Mouse (Mus musculus) forebrain, postnatal 0 days (tissue): ENCODE measurements at regions not wholly inside any gene's neighbourhood (a gene's known extent, or its start where the extent isn't known, plus 50 kb on each side); places are given as distances from the start of the nearest gene placed in this dataset.

Experiments
- ATAC-seq: fragments of 200-750 bp; cut with Nextera tagmentation; 2 replicates; pipeline ENCODE4 v1.8.0; 2017; ENCODE audit warnings: mild to moderate bottlenecking, moderate library complexity
- DNase-seq: peaks from one replicate; pipeline ENCODE4 v3.0.0-alpha.2; 2015
- H3K27ac ChIP-seq: fragments of 300-500 bp; sonication (generic); 2 replicates; pipeline ENCODE4 v1.5.1; 2014; ENCODE audit warnings: low read depth, mild to moderate bottlenecking, antibody characterized with exemption, low read length, moderate library complexity, mixed read lengths
- H3K27me3 ChIP-seq: fragments of 300-500 bp; sonication (generic); 2 replicates; pipeline ENCODE4 v1.6.1; 2014; ENCODE audit warnings: mild to moderate bottlenecking, low read length, mixed read lengths; ENCODE audit not compliant: insufficient read depth
- H3K36me3 ChIP-seq: fragments of 300-500 bp; sonication (generic); 2 replicates; pipeline ENCODE4 v1.6.1; 2014; ENCODE audit warnings: mild to moderate bottlenecking, moderate library complexity; ENCODE audit not compliant: insufficient read depth
- H3K4me1 ChIP-seq: fragments of 300-500 bp; sonication (generic); 2 replicates; pipeline ENCODE4 v1.6.1; 2014; ENCODE audit warnings: antibody characterized with exemption; ENCODE audit not compliant: insufficient read depth
- H3K4me2 ChIP-seq: fragments of 300-500 bp; sonication (generic); 2 replicates; pipeline ENCODE4 v1.6.1; 2014; ENCODE audit warnings: low read depth, mild to moderate bottlenecking, moderate library complexity
- H3K4me3 ChIP-seq: fragments of 300-500 bp; sonication (generic); 2 replicates; pipeline ENCODE4 v1.5.1; 2014; ENCODE audit warnings: low read depth, low read length, mixed read lengths
- H3K9ac ChIP-seq: fragments of 300-500 bp; sonication (generic); 2 replicates; pipeline ENCODE4 v1.6.1; 2014; ENCODE audit warnings: mild to moderate bottlenecking
- H3K9me3 ChIP-seq: fragments of 300-500 bp; sonication (generic); 2 replicates; pipeline ENCODE4 v1.6.1; 2016; ENCODE audit warnings: low read length
- CTCF ChIP-seq: sonication (generic); IDR thresholded peaks from 2 replicates; pipeline ENCODE4 v1.5.1; 2016; ENCODE audit warnings: antibody characterized with exemption, control low read depth, low read depth
- WGBS: fragments of 180-500 bp; shearing (Covaris S2); extraction: QIAGEN DNeasy Blood & Tissue Kit; methylation state at CpG from one replicate; pipeline ENCODE4 v1.1.7; 2014; 5-methylcytosine and 5-hydroxymethylcytosine counted together

DNA sequence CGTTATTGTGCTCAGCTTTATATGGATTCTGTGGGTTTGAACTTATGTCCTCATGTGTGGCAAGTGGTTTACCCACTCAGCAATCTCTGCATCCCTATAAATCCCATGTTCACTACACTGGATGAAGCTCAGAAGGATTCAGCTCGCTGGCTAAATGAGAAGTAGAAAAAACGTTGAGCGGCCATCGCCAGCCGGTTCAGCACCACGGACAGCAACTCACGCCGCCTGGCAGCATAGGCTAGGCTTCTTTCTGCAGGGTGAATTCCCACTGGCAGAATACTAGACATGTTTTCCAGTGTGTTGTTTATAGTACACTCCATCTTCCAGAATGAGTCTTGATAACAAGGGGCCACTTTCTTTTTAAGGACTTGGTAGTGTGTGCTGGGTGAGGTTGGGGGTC is 322.9 kb upstream of the 4931429L15Rik start:
- Histone ChIP-seq H3K9me3 (no peaks in the 10 kb centered on the region), H3K4me3 (no peak overlapping the region), H3K27ac (no peak overlapping the region), H3K36me3 (no peaks in the 10 kb centered on the region), H3K9ac (no peak overlapping the region), H3K4me1 (peaks cover 15% of the 10 kb centered on the region), H3K4me2 (no peak overlapping the region), H3K27me3 (no peaks in the 10 kb centered on the region)
- no peak for ATAC-seq
- WGBS: 11% methylated on average over 9 of the region's 9 CpGs
- DNase-seq: peak; percentile 21
- no peak for TF ChIP-seq CTCF

DNA sequence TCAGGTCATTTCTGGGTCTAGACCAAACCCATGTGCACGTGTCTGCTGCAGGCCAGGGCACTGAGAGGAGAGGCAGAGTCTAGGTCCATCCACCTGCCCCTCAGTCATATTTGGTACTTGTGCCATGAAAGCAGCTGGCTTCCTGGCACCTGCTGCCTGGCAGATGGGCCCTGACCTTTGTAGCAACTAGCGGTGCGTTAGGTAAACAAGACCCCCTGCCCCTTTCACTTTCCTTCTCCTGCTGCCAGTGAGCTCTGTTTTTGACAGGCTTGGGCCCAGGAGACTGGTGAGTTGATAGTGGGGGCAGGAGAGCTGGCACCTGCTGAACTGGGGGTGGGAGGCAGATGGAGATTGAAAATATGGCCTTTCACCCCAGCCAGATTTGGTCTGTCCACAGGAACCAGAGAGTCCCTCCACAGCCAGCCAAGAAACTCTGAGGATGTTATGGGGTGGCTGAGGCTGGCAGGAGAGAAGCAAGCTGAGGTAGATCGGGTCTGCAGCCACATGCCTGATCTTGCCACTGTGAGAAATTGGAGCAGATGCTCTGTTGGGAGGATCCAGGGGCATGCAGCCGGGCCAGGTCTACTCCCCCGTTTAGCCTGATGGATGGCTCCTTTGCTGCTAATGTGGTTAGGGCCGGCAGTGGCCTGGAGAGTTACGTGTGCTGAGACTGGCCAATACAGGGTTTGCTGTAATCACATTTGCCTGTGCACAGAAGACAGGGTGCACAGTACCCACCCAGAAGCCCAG is 316.6 kb upstream of the 4931429L15Rik start:
- no peaks in the 10 kb centered on the region for H3K27me3 ChIP-seq
- ATAC-seq (no peak), DNase-seq (no peak)
- TF ChIP-seq CTCF: no peak
- H3K9me3 ChIP-seq: no peaks in the 10 kb centered on the region
- no peak overlapping the region for H3K4me2 ChIP-seq
- no peak overlapping the region for H3K4me3 ChIP-seq
- 56% methylated on average over 8 of the region's 8 CpGs for WGBS
- no peaks in the 10 kb centered on the region for H3K36me3 ChIP-seq
- H3K27ac ChIP-seq: no peak overlapping the region
- no peak overlapping the region for H3K9ac ChIP-seq
- no peaks in the 10 kb centered on the region for H3K4me1 ChIP-seq

DNA sequence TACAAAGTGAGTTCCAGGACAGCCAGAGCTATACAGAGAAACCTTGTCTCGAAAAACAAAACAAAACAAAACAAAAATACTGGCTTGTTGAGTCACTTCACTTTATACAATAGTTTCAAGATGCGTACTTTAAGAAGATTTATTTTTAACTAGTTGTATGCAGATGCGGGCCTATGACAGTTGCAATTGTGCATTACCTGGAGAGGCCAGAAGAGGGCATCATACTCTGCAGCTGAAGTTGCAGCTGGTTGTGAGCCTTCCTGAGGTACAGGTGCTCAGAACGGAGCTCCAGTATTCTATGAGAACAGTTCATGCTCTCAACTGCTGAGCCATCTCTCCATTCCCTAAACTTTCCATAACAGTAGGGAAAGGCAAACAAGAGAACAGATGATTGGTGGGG is 314.2 kb upstream of the 4931429L15Rik start:
- no peak overlapping the region for H3K9ac ChIP-seq
- ATAC-seq (no peak), DNase-seq (no peak)
- no peak overlapping the region for H3K4me2 ChIP-seq
- no peaks in the 10 kb centered on the region for H3K9me3 ChIP-seq
- WGBS: 84% methylated on average over 4 of the region's 4 CpGs
- H3K27ac ChIP-seq: no peak overlapping the region
- no peak overlapping the region for H3K4me3 ChIP-seq
- H3K36me3 ChIP-seq: no peaks in the 10 kb centered on the region
- peak; percentile 43 for TF ChIP-seq CTCF
- no peaks in the 10 kb centered on the region for H3K4me1 ChIP-seq
- no peaks in the 10 kb centered on the region for H3K27me3 ChIP-seq

DNA sequence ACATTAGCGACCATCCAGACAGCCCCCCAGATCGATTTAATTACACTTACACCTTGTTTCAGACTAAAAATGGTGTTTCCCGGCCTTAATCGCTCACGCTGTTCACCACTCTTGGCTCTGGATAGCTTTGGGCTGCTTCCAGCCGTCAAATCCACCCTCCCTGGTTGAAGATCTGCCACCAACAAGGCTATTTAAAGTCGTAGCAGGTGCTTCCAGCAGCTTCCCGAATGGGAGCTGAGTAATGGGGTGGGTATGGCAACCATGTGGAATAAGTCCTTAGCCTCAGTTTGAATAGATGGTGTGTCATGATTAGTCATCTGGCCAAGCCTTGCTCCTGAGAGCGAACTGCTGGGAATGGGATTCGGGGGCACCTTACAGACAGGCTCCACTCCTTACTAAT is 312.8 kb upstream of the 4931429L15Rik start:
- WGBS: 33% methylated on average over 10 of the region's 10 CpGs
- H3K4me1 ChIP-seq: no peaks in the 10 kb centered on the region
- no peak overlapping the region for H3K27ac ChIP-seq
- H3K27me3 ChIP-seq: no peaks in the 10 kb centered on the region
- H3K4me2 ChIP-seq: no peak overlapping the region
- H3K36me3 ChIP-seq: no peaks in the 10 kb centered on the region
- DNase-seq (peak; percentile 73), ATAC-seq (peak; percentile 65)
- H3K4me3 ChIP-seq: no peak overlapping the region
- no peak overlapping the region for H3K9ac ChIP-seq
- H3K9me3 ChIP-seq: no peaks in the 10 kb centered on the region
- TF ChIP-seq CTCF: no peak

DNA sequence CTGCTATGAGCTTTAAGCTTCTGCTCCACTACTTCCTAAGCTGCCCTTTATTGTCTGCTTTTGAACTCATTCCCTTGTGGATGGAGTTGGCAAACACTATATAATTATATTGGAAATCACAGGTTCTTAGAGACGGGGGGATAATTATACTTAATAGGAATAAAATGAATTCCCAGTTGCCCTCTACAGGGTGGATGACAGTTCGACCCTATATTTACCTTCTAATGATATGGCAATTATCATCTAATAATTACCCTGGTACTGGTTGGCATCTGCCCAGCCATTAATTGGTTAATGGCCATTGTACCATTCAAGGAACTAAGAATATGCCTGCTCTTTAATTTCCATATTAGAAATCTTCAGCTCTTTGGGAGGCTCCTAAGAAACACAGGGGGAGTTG is 302.5 kb upstream of the 4931429L15Rik start:
- ATAC-seq: peak; percentile 29; the same call in 1 of the 2 replicates
- Histone ChIP-seq H3K9me3 (no peaks in the 10 kb centered on the region), H3K4me2 (no peak overlapping the region), H3K4me3 (no peak overlapping the region), H3K36me3 (no peaks in the 10 kb centered on the region), H3K27ac (no peak overlapping the region), H3K4me1 (no peaks in the 10 kb centered on the region), H3K9ac (no peak overlapping the region), H3K27me3 (no peaks in the 10 kb centered on the region)
- TF ChIP-seq CTCF: no peak
- WGBS: 21% methylated on average over 2 of the region's 2 CpGs
- DNase-seq: peak; percentile 49

DNA sequence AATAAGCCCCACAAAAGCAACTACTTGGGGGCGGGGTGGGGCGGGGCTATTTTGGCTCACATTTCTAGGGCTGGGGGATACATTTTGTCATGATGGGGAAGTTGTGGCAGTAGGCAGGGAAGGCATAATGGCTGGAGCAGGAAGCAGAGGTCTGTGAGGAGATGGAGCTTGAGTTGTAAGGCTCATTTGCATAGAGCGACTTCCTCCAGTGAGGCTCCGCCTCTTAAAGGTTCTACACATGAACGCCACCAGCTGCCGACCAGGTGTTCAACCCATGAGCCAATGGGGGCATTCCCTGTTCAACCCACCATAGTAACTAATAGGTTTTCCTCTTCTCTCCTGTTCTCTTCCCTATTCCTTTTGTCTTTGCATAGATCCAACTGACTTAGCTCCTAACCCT is 302.1 kb upstream of the 4931429L15Rik start:
- no peak overlapping the region for H3K4me2 ChIP-seq
- 89% methylated on average over 6 of the region's 6 CpGs for WGBS
- no peak for TF ChIP-seq CTCF

DNA sequence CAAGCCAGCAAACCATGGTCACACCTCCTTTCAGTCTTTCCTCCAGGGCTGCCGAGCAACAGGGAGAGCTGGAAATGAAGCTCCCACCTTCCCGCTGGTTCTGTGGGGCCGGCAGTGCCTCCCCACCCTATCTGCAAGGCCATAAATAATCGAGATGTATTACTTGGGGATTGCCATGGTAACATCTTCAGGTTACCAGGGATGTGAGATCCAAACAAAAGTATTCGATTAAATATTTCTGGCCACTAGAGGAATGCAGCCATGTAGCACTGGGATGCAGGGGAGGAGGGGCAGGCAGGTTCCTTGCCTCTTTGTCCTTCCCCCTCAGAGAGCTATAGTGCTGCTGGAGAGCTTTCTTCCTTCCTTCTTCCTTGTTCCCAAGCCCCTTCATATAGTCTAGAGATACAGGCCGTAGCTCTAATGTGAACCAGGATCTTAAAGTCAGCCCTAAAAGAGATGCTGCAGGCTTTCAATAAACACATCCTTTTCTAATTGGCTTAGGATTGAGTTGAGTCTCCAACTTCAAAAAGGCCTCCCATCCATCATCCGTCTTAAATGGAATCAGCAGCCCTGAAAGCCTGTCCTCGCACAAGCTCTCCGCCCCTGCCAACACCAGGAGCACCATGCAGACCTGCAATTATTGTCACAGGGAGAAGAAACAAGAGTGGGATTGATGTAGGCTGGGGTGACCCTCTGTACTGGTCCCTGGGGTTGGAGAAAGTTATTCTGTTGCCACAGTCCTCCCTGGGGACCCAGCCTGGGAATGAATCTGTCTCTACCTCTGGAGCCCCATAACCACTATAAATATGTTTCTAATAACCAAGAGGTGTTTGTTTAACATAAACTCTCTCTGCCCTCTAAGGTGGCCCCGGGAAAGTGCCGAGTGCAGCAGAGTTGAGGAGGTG is 290.6 kb upstream of the 4931429L15Rik start:
- peak overlapping the region; percentile 22; the same call in 1 of the 2 replicates for H3K27ac ChIP-seq
- no peak overlapping the region for H3K9ac ChIP-seq
- peak; percentile 23 for TF ChIP-seq CTCF
- no peak overlapping the region for H3K4me2 ChIP-seq
- H3K4me1 ChIP-seq: peaks cover 7% of the 10 kb centered on the region
- DNase-seq (no peak), ATAC-seq (peak; percentile 69)
- H3K36me3 ChIP-seq: no peaks in the 10 kb centered on the region
- no peak overlapping the region for H3K4me3 ChIP-seq
- WGBS: 32% methylated on average over 11 of the region's 11 CpGs
- H3K27me3 ChIP-seq: no peaks in the 10 kb centered on the region
- no peaks in the 10 kb centered on the region for H3K9me3 ChIP-seq

More for the DNA sequence above, 302.1 kb upstream of the 4931429L15Rik start:
- Histone ChIP-seq H3K4me1 (no peaks in the 10 kb centered on the region), H3K27ac (no peak overlapping the region), H3K9ac (no peak overlapping the region), H3K9me3 (no peaks in the 10 kb centered on the region), H3K27me3 (no peaks in the 10 kb centered on the region), H3K36me3 (no peaks in the 10 kb centered on the region), H3K4me3 (no peak overlapping the region)
- ATAC-seq (no peak), DNase-seq (no peak)
